Mouse (Mus musculus) cortical plate, adult 2 months (tissue): ENCODE results near the gene Ift22.

Source experiments
- CTCF ChIP-seq: fragments of 200-500 bp; IDR thresholded peaks from 2 replicates; pipeline ENCODE4 v1.5.1; 2011; ENCODE audit warnings: mild to moderate bottlenecking, control low read depth, low read length; ENCODE audit not compliant: insufficient read depth; ENCODE audit errors: extremely low read depth
- POLR2A ChIP-seq: fragments of 200-500 bp; IDR thresholded peaks from 2 replicates; pipeline ENCODE4 v1.6.1; 2011; ENCODE audit warnings: mild to moderate bottlenecking, low read length, control low read depth; ENCODE audit not compliant: insufficient read depth; ENCODE audit errors: extremely low read depth

DNA sequence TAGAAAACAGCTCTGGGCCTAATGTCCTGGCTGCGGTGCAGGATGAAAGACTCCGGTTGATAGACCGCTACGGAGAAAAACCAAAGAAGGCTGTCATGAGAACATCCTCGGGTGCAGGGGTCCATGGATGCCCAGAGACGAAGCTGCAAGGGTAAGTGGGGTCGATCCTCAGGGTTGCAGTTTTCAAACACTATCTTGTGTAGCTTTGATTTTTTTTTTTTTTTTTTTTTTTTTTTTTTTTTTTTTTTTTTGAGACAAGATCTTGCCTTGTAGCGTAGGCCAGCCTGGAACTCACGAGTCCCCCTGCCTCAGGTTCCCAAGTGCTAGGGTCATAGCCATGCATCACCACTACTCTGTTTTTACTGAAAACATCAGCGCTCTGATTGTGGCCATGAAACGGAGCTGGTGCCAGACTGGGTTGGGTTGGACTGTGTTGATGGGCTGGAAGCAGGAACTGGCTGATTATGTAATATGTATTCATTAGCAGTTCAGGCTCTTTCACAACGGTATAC, 45.5 kb downstream of the Ift22 start:
- TF ChIP-seq POLR2A (peak; percentile 57; the same call in 1 of the 2 replicates), CTCF (no peak)
